Mouse (Mus musculus) MEL (cell line): Measurements from ENCODE around the gene Hsdl1. TPM values are rescaled to one million over a fixed set of nuclear protein-coding genes. Genes with fewer than 3 reads are reported as not detected.

Experiments
- DNase-seq: peaks from one replicate; pipeline ENCODE4 v3.0.0; 2011; ENCODE audit warnings: low read depth, low spot score
- H3K27ac ChIP-seq: 2 replicates; pipeline ENCODE4 v1.5.1; 2012; ENCODE audit warnings: low read depth, mild to moderate bottlenecking, control low read depth, low read length, moderate library complexity; ENCODE audit not compliant: control insufficient read depth
- H3K27me3 ChIP-seq, 2 experiments: fragments of 150-350 bp in 1 of 2; sonication (generic) in 1 of 2; 2 replicates each; pipeline ENCODE4 v1.6.1; 2012; ENCODE audit warnings: low read length in 2 of 2, mild to moderate bottlenecking in 2 of 2, improper control_type of control experiment in 1 of 2, moderate library complexity in 1 of 2; ENCODE audit not compliant: insufficient read depth in 2 of 2, control insufficient read depth in 1 of 2
- H3K36me3 ChIP-seq, 2 experiments: 2 replicates each; pipeline ENCODE4 v1.6.1; 2012 to 2014; ENCODE audit warnings: low read length in 2 of 2, improper control_type of control experiment in 1 of 2, inconsistent platforms in 1 of 2, mild to moderate bottlenecking in 1 of 2; ENCODE audit not compliant: insufficient read depth in 2 of 2, control insufficient read depth in 1 of 2
- H3K4me1 ChIP-seq, 2 experiments: fragments of 150-350 bp in 1 of 2; sonication (generic) in 1 of 2; 2 replicates each; pipeline ENCODE4 v1.6.1; 2012; ENCODE audit warnings: low read length in 2 of 2, improper control_type of control experiment in 1 of 2, mild to moderate bottlenecking in 1 of 2; ENCODE audit not compliant: insufficient read depth in 2 of 2, control insufficient read depth in 1 of 2
- H3K4me3 ChIP-seq, 2 experiments: fragments of 150-350 bp in 1 of 2; sonication (generic) in 1 of 2; 2 replicates each; pipeline ENCODE4 v1.5.1; 2012; ENCODE audit warnings: low read depth in 2 of 2, low read length in 2 of 2, mild to moderate bottlenecking in 2 of 2, moderate library complexity in 2 of 2, control low read depth in 1 of 2, improper control_type of control experiment in 1 of 2; ENCODE audit not compliant: control insufficient read depth in 1 of 2, insufficient read depth in 1 of 2
- H3K79me2 ChIP-seq: 2 replicates; pipeline ENCODE4 v1.6.1; 2012; ENCODE audit warnings: mild to moderate bottlenecking, low read length, moderate library complexity; ENCODE audit not compliant: control insufficient read depth, poor library complexity, insufficient read depth
- H3K9ac ChIP-seq: 2 replicates; pipeline ENCODE4 v1.6.1; 2012; ENCODE audit warnings: low read depth, mild to moderate bottlenecking, control low read depth, low read length, moderate library complexity; ENCODE audit not compliant: control insufficient read depth, poor library complexity, severe bottlenecking
- H3K9me3 ChIP-seq: fragments of 150-350 bp; sonication (generic); replicated peaks from 2 replicates; pipeline ENCODE4 v1.6.1; 2012; ENCODE audit warnings: mild to moderate bottlenecking, low read length, improper control_type of control experiment, moderate library complexity; ENCODE audit not compliant: insufficient read depth
- BHLHE40 ChIP-seq: IDR thresholded peaks from 2 replicates; pipeline ENCODE4 v1.6.1; 2012; ENCODE audit warnings: low read depth, mild to moderate bottlenecking, inconsistent platforms, low read length, improper control_type of control experiment, borderline replicate concordance
- CHD1 ChIP-seq: IDR thresholded peaks from 2 replicates; pipeline ENCODE4 v1.6.1; 2012; ENCODE audit warnings: low read depth, mild to moderate bottlenecking, inconsistent platforms, low read length, improper control_type of control experiment
- CHD2 ChIP-seq: IDR thresholded peaks from 2 replicates; pipeline ENCODE4 v1.6.1; 2011; ENCODE audit warnings: low read length, improper control_type of control experiment
- E2F4 ChIP-seq: IDR thresholded peaks from 2 replicates; pipeline ENCODE4 v1.6.1; 2011; ENCODE audit warnings: low read depth, low read length, improper control_type of control experiment, borderline replicate concordance
- ELF1 ChIP-seq: IDR thresholded peaks from 2 replicates; pipeline ENCODE4 v1.6.1; 2014; ENCODE audit warnings: low read depth, mild to moderate bottlenecking, inconsistent platforms, low read length, improper control_type of control experiment, moderate library complexity
- ETS1 ChIP-seq: IDR thresholded peaks from 2 replicates; pipeline ENCODE4 v1.6.1; 2012; ENCODE audit warnings: low read depth, mild to moderate bottlenecking, inconsistent platforms, low read length, improper control_type of control experiment, moderate library complexity
- HCFC1 ChIP-seq: IDR thresholded peaks from 2 replicates; pipeline ENCODE4 v1.6.1; 2012; ENCODE audit warnings: low read depth, mild to moderate bottlenecking, inconsistent platforms, low read length, improper control_type of control experiment, moderate library complexity
- JUND ChIP-seq: IDR thresholded peaks from 2 replicates; pipeline ENCODE4 v1.6.1; 2011; ENCODE audit warnings: low read depth, mild to moderate bottlenecking, improper control_type of control experiment, low read length
- MAX ChIP-seq: IDR thresholded peaks from 2 replicates; pipeline ENCODE4 v1.6.1; 2011; ENCODE audit warnings: low read length, improper control_type of control experiment
- RCOR1 ChIP-seq: IDR thresholded peaks from 2 replicates; pipeline ENCODE4 v1.6.1; 2012; ENCODE audit warnings: low read depth, mild to moderate bottlenecking, inconsistent platforms, low read length, improper control_type of control experiment
- SIN3A ChIP-seq: IDR thresholded peaks from 2 replicates; pipeline ENCODE4 v1.6.1; 2012; ENCODE audit warnings: low read length, improper control_type of control experiment, inconsistent platforms
- SMC3 ChIP-seq: IDR thresholded peaks from 2 replicates; pipeline ENCODE4 v1.6.1; 2011; ENCODE audit warnings: low read depth, low read length, improper control_type of control experiment
- TAL1 ChIP-seq: IDR thresholded peaks from 2 replicates; pipeline ENCODE4 v1.6.1; 2012; ENCODE audit warnings: mild to moderate bottlenecking, inconsistent platforms, low read length, moderate library complexity, mixed read lengths
- ZMIZ1 ChIP-seq: IDR thresholded peaks from 2 replicates; pipeline ENCODE4 v1.6.1; 2012; ENCODE audit warnings: low read depth, mild to moderate bottlenecking, inconsistent platforms, low read length, improper control_type of control experiment, moderate library complexity
- ZNF384 ChIP-seq: IDR thresholded peaks from 2 replicates; pipeline ENCODE4 v1.6.1; 2012; ENCODE audit warnings: low read depth, mild to moderate bottlenecking, inconsistent platforms, low read length, improper control_type of control experiment
- polyA plus RNA-seq, 2 experiments: library from polyadenylated mRNA; stranded (reverse) in 1 of 2; unstranded in 1 of 2; fragments of >175 nt in 1 of 2; fragments of >200 nt in 1 of 2; gene quantifications; 2 replicates each; pipeline versions ENCODE4 v1.2.1 to v1.2.4; 2012; ENCODE audit warnings: low replicate concordance in 2 of 2, low read depth in 1 of 2; ENCODE audit not compliant: insufficient read length in 2 of 2, insufficient read depth in 1 of 2, missing spikeins in 1 of 2
- total RNA-seq: library from RNA; depleted of rRNA; stranded (reverse); fragments of 300-350 nt; gene quantifications from 2 replicates; pipeline ENCODE4 v1.2.3, GENCODE M21; 2012

Hsdl1 gene
- total and polyA plus RNA-seq, 3 experiments, result 29.4 to 46.3 (median 37.1) TPM

GRCm38 (mm10) chr8:119617586-119617985 lies 42.6 kb upstream of the Hsdl1 start:
- TF ChIP-seq ELF1 (no peak), RCOR1 (no peak), E2F4 (no peak), HCFC1 (no peak), TAL1 (no peak), ZNF384 (no peak), MAX (no peak), BHLHE40 (no peak), SIN3A (no peak)
- TF ChIP-seq, all 39 proteins: peak for 0
- Histone ChIP-seq H3K27ac (no peak overlapping the region), H3K9me3 (no peaks in the 10 kb centered on the region), H3K9ac (no peak overlapping the region), H3K4me3 (no peak overlapping the region), H3K27me3 (peaks cover 0 to 2% of the 10 kb centered on the region in 2 experiments; a peak in 2 of 4 replicates), H3K4me1 (no peaks in the 10 kb centered on the region), H3K79me2 (no peaks in the 10 kb centered on the region), H3K36me3 (no peaks in the 10 kb centered on the region)
- DNase-seq, result no peak

GRCm38 (mm10) chr8:119616811-119617210 lies 41.8 kb upstream of the Hsdl1 start:
- no peak for TF ChIP-seq CHD2
- TF ChIP-seq SMC3, result no peak
- TF ChIP-seq JUND, result no peak
- no peaks in the 10 kb centered on the region; a peak in 2 of 4 replicates for H3K27me3 ChIP-seq

DNA sequence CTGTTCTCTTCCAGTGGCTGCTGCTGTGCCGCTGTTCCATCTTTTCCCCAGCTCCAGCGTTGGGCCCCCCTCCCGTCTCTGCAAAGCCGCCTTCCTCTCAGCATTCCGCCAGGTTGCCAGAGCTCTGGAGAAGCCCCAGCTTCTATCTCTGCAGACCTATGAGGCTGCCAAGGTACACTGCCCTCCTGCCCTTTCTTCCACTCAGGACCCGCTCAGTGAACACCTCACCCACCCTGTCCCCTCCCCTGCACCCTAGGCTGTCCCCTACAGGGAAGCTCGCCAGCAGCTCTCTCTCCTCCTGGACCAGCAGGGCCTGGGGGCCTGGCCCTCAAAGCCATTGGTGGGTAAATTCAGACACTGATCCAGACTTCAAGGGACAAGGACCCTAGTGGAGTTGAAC lies 41.4 kb upstream of the Hsdl1 start:
- H3K27me3 ChIP-seq, result no peaks in the 10 kb centered on the region; a peak in 2 of 4 replicates
- DNase-seq, result no peak
- no peaks in the 10 kb centered on the region for H3K4me1 ChIP-seq
- no peak overlapping the region for H3K27ac ChIP-seq
- no peaks in the 10 kb centered on the region for H3K79me2 ChIP-seq
- H3K9ac ChIP-seq, result no peak overlapping the region
- H3K36me3 ChIP-seq, result no peaks in the 10 kb centered on the region
- no peak overlapping the region for H3K4me3 ChIP-seq
- TF ChIP-seq HCFC1, result no peak
- TF ChIP-seq ZMIZ1, result no peak
- no peak for TF ChIP-seq CHD1
- no peak for TF ChIP-seq ETS1
- no peaks in the 10 kb centered on the region for H3K9me3 ChIP-seq

More at GRCm38 (mm10) chr8:119616811-119617210, 41.8 kb upstream of the Hsdl1 start:
- H3K79me2 ChIP-seq, result no peaks in the 10 kb centered on the region
- H3K4me3 ChIP-seq, result no peak overlapping the region
- no peak for DNase-seq
- H3K36me3 ChIP-seq, result no peaks in the 10 kb centered on the region
- no peak overlapping the region for H3K27ac ChIP-seq
- H3K4me1 ChIP-seq, result no peaks in the 10 kb centered on the region
- H3K9me3 ChIP-seq, result no peaks in the 10 kb centered on the region
- H3K9ac ChIP-seq, result no peak overlapping the region
